Mouse (Mus musculus) lung, adult 2 months (tissue): ENCODE data around the gene Gadl1.

Source experiments
- CTCF ChIP-seq: fragments of 200-500 bp; IDR thresholded peaks from 2 replicates; pipeline ENCODE4 v1.5.1; 2011; ENCODE audit warnings: mild to moderate bottlenecking, low read length, control low read depth; ENCODE audit not compliant: insufficient read depth
- POLR2A ChIP-seq: fragments of 200-500 bp; IDR thresholded peaks from 2 replicates; pipeline ENCODE4 v1.6.1; 2011; ENCODE audit warnings: low read depth, mild to moderate bottlenecking, control low read depth, low read length, borderline replicate concordance; ENCODE audit errors: extremely low read depth

- TF ChIP-seq CTCF, result no peak
- no peak for TF ChIP-seq POLR2A
Observed at GRCm38 (mm10) chr9:116038275-116038674, 129.0 kb downstream of the Gadl1 start.
